Mouse (Mus musculus) small intestine, adult 2 months (tissue): ENCODE results near the gene Pld4.

Source experiments
- CTCF ChIP-seq: fragments of 200-500 bp; IDR thresholded peaks from 2 replicates; pipeline ENCODE4 v1.5.1; 2012; ENCODE audit warnings: low read depth, mild to moderate bottlenecking, control low read depth, inconsistent platforms, low read length, moderate library complexity, mixed read lengths; ENCODE audit not compliant: insufficient replicate concordance, insufficient read length; ENCODE audit errors: extremely low read depth
- POLR2A ChIP-seq: fragments of 200-500 bp; IDR thresholded peaks from 2 replicates; pipeline ENCODE4 v1.6.1; 2012; ENCODE audit warnings: low read depth, mild to moderate bottlenecking, control low read depth, inconsistent platforms, low read length, moderate library complexity

DNA sequence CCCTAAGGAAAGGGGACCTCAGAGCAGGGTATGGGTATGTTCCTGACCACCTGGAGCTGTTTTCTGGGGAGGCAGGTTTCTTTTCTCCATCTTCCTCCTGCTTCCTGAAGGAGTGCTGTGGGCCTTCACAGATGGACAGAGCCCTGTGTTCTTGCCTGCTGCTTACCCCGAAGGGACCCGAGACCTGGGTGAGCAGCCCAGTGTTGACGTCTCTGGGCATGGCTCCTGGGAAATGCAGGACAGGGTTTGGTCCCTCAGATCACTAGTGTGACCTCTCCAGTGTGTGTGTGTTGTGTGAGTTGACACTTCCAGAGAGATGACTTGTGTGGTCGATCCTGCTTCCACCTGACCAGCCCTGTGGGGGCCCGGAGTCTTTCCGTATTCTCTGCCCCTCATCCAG is 37.0 kb upstream of the Pld4 start:
- no peak for TF ChIP-seq POLR2A
- no peak for TF ChIP-seq CTCF
